ENCODE assay signal across 8 mouse cellular contexts in genomic region chr9:60813139-60813880, GRCm38 (mm10). TPM values are rescaled to one million over a fixed set of nuclear protein-coding genes. Genes with fewer than 3 reads are reported as not detected.
DNase-seq lines count a peak whose midpoint lies in the region; ATAC-seq and TF ChIP-seq lines count a peak whose summit lies in the region.

No protein-coding gene starts in this region.

- H3K27me3 ChIP-seq in testis, adult 2 months (ENCODE audit: control insufficient read depth, insufficient read depth, low read length), result no peaks in the 10 kb centered on the region

- no peak overlapping the region; the same call in 1 of the 2 replicates for H3K27ac ChIP-seq in testis, adult 2 months (ENCODE audit: control insufficient read depth, insufficient read depth, low read depth, low read length)

- peaks cover 14% of the 10 kb centered on the region for H3K4me1 ChIP-seq in lung, adult 2 months (ENCODE audit: control insufficient read depth, insufficient read depth, low read length)
- peaks cover 3% of the 10 kb centered on the region; the same call in 1 of the 2 replicates for H3K4me1 ChIP-seq in testis, adult 2 months (ENCODE audit: control insufficient read depth, insufficient read depth, low read length)

- peak overlapping the region; percentile 33 for H3K4me3 ChIP-seq in lung, adult 2 months (replicated peaks; ENCODE audit: extremely low read depth, low read depth, low read length)
- H3K4me3 ChIP-seq in testis, adult 2 months (ENCODE audit: control insufficient read depth, low read depth, low read length), result peak overlapping the region; percentile 25

- no peak for TF ChIP-seq POLR2A in lung, adult 2 months (IDR thresholded peaks at IDR 0.05; ENCODE audit: borderline replicate concordance, extremely low read depth, low read depth, low read length)
- TF ChIP-seq POLR2A in testis, adult 2 months (IDR thresholded peaks at IDR 0.05; ENCODE audit: control insufficient read depth, low read depth, low read length), result no peak

- peak; percentile 42 for DNase-seq in A20 (ENCODE audit: low read depth, low spot score)
- DNase-seq in adrenal gland, adult 8-10 months, result peak; percentile 38
- peak; percentile 52 for DNase-seq in heart, adult 8-10 months (ENCODE audit: low spot score)
- DNase-seq in kidney, adult 11 months, result peak; percentile 48
- DNase-seq in lung, adult 2 months, result peak; percentile 32
- no peak for DNase-seq in natural killer cell, adult 2 months (ENCODE audit: low spot score in 2 of 2)

- 10% methylated on average over 11 of the region's 11 CpGs for WGBS in lung, adult 2 months

- no peak for ATAC-seq in CD4-positive, CD25-positive, alpha-beta regulatory T cell, adult 4 months

- H3K36me3 ChIP-seq in testis, adult 2 months (ENCODE audit: control insufficient read depth, insufficient read depth, low read length), result no peaks in the 10 kb centered on the region

- TF ChIP-seq CTCF in lung, adult 2 months (IDR thresholded peaks at IDR 0.05; ENCODE audit: insufficient read depth, low read length), result no peak
- no peak for TF ChIP-seq CTCF in testis, adult 2 months (IDR thresholded peaks at IDR 0.05; ENCODE audit: control insufficient read depth, insufficient read depth, insufficient replicate concordance, low read depth, low read length)

RNA-seq across cellular contexts. Expression of gene Uaca, which starts 19.0 kb away (rescaled TPM):
- 10 to 100 TPM; 37.5 to 62.0 (median 48.1) TPM for total RNA-seq in adrenal gland, adult 8-10 months (2022)
- 10 to 100 TPM; 47.1 to 58.4 (median 50.7) TPM for total RNA-seq in heart, adult 8-10 months (2022)
- 7.0 and 13.8 TPM in 2 replicates for polyA plus RNA-seq in lung, adult 2 months (2012; rRNA removed)
- 11.1 and 11.5 TPM in 2 replicates for polyA plus RNA-seq in testis, adult 2 months (2012; rRNA removed)
- polyA plus RNA-seq in CD4-positive, CD25-positive, alpha-beta regulatory T cell, adult 4 months (2017; shearing (Covaris generic)), result not detected

Comparison
In these comparisons a context has a peak if more than half of its experiments do, and no peak if none do; other contexts are left out.
1. DNase-seq: peak in A20 (single experiment), adrenal gland, adult 8-10 months (single experiment), heart, adult 8-10 months (single experiment), kidney, adult 11 months (single experiment) and lung, adult 2 months (single experiment); none in natural killer cell, adult 2 months (0 of 2).